Mouse (Mus musculus) stomach, postnatal 0 days (tissue): Measurements from ENCODE around the gene Daw1.

Experiments
- CTCF ChIP-seq: IDR thresholded peaks from 2 replicates; pipeline ENCODE4 v1.5.1; 2016; ENCODE audit warnings: antibody characterized with exemption, low read depth, mild to moderate bottlenecking, moderate library complexity
- EP300 ChIP-seq: optimal IDR thresholded peaks from 2 replicates; pipeline ENCODE3; 2016; ENCODE audit warnings: antibody characterized with exemption

- TF ChIP-seq CTCF: no peak
- TF ChIP-seq EP300: no peak
Observed at GRCm38 (mm10) chr1:83123201-83123600, 36.4 kb upstream of the Daw1 start.
